Mouse (Mus musculus): ENCODE measurements around the gene Keg1.
A peak's percentile ranks its signal among the peaks of the same experiment; 100 is the strongest.

The Keg1 gene

DNA sequence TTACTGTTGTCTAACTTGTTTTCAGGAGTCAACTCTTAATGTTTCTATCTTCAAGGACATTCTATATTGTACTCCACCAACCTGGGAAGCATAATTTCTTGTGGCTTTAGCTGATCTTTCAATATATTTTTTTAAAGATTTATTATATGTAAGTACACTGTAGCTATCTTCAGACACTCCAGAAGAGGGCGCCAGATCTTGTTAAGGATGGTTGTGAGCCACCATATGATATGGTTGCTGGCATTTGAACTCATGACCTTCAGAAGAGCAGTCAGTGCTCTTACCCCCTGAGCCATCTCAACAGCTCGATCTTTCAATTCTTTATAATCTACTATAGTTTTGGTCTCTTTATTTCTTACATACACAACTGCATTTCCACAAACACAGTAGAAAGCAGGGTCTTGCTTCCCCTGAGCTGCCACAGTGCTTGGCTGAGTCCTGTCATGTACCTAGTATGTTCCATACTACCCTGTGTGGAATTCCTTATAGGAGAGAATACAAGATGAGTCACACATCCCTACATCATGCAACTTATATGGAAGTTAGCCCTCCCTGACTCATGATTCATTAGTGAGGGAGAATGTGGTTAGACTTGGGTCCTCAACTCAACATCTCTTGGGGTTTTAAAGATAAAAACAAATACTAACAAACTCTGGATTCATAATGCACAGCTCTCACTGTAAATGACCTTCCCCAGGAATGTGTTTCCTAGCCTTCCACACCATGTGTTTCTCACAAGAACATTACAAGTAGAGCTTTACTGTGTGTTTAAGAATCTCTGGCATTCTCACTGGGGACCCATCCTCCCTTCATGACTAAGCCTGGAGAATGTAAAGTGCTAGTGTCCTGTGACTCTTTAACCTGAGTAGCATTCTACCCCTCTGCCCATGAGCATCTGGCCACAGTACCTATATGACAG, 66.9 kb downstream of the Keg1 start:
- peak; percentile 3 to 26 for DNase-seq (ENCODE audit: low read depth in 2 of 2, low spot score in 2 of 2)

DNA sequence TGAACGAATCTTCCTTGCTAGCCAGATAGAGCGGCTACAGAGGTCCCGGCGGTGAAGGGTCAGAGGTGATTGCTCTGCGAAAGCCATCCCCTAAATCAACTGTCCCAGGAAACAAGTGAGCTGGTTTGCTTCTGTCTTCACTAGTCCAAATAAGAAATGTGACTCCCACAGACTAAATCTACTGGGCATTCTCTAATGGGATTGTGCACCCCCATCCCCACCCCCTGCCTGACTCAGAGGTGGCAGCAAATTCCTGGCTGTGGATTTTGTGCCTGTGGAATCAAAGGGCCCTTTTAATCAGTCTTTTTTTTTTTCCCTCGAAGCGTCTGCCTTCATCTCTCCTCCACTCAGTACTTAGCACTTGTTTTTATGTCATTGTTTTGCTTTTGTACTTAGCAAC, 69.7 kb downstream of the Keg1 start, which contains the start of gene Cntf:
Cntf (minus strand) TSS at position 325 of the 400 bp plus-strand sequence.
- DNase-seq (ENCODE audit: low read depth in 2 of 2, low spot score in 2 of 2) = no peak
